Mouse (Mus musculus) thymus, adult 18-20 months (tissue): ENCODE results near the gene Sptbn4.

Source experiments
- DNase-seq, 2 experiments: peaks; one replicate each; pipeline ENCODE4 v3.0.0; 2022; ENCODE audit warnings: mixed read lengths in 2 of 2

Gene Sptbn4

GRCm38 (mm10) chr7:27323001-27323400, 124.5 kb downstream of the Sptbn4 start:
- no peak for DNase-seq

DNA sequence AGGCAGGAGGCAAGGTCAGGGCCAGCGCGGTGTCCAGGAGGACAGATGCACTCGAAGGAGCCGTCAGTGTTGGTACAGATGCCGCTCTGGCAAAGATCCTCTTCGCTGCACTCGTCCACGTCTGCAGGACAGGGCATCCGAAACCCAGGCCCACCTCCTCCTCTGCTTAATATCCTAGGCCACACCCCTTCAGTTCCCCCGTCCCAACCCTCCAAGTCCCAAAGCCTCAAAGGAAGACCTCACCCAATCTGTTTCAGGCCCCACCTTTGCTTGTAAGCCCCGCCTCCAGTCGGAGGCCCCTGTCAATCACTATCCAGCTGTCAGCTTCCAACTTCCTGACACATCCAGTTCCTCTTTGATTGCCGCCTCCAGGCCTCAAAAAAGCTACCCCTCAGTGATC, 125.2 kb downstream of the Sptbn4 start:
- no peak for DNase-seq

DNA sequence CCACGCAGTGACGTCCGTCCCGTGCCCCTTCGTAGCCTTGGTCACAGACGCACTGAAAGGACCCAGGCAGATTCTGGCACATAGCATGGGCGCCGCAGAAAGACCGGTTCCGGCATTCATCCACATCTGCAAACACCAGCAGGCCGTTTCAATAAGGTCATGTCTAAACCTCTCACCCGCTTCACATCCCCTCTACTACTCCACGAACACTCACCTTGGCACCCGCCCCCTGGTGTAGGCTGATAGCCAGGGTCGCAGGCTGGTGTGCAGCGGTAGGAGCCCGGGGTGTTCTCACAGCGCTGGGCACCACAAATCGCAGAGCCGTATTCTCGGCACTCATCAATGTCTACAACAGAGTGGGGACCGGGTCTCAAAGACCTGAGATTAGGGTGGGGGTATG, 128.1 kb downstream of the Sptbn4 start:
- no peak for DNase-seq

- DNase-seq = peak in 1 of 2 experiments; percentile 65
Measured at GRCm38 (mm10) chr7:27315958-27316357, 131.5 kb downstream of the Sptbn4 start.

DNA sequence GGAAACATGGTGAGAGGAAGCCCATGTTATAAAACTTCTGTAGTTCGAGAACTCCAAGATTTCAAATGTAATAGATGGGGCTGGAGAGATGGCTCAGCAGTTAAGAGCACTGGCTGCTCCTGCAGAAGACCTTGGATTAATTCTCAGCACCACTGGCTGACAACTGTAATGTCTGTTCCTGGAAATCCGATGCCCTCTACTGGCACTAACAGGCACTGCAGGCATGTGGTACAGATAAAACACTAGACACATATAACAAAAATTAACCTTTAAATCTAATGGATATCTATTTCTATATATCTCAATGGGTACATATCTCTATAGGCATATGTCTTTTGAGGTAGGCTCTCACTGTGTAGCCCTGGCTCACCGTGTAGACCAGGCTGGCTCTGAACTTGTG, 133.1 kb downstream of the Sptbn4 start:
- no peak for DNase-seq

GRCm38 (mm10) chr7:27311651-27312284, 135.7 kb downstream of the Sptbn4 start:
- DNase-seq = no peak

- DNase-seq = no peak
Measured at GRCm38 (mm10) chr7:27310996-27311535, 136.4 kb downstream of the Sptbn4 start.

DNA sequence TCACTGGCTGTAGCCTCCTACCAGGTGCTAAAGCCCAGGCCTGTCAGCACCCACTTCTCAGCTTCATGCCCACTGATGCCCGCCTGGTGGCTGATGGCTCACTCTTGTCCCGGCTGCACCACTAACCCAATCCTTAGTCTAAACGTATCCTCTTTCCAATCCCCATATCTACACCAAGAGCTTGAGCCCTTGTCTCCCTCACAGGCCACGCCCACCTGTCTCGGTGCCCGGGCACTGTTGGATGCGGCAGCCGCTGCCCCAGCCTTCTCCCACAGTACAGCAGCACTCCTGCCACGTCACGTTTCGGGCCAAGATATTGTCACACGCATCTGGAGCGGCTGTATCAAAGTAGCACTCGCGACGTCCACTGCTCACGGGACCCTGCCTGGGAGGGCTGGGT, 137.2 kb downstream of the Sptbn4 start:
- no peak for DNase-seq

DNA sequence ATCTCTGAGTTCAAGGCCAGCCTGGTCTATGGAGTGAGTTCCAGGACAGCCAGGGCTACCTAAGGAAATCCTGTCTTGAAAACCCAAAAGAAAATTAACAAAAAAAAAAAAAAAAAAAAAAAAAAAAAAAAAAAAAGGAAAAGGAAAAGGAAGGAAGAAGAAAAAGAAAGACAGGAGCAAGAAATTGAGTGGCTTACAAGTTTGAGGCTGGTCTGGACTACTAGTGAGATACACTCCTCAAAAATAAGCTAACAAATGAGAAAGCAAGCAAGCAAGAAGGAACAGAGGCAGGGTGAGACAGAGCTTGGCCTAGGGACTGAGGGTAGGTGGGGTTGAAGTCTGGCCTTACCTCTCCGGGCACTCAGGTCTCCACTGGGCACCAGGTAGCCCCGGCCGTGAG, 137.7 kb downstream of the Sptbn4 start:
- no peak for DNase-seq

DNA sequence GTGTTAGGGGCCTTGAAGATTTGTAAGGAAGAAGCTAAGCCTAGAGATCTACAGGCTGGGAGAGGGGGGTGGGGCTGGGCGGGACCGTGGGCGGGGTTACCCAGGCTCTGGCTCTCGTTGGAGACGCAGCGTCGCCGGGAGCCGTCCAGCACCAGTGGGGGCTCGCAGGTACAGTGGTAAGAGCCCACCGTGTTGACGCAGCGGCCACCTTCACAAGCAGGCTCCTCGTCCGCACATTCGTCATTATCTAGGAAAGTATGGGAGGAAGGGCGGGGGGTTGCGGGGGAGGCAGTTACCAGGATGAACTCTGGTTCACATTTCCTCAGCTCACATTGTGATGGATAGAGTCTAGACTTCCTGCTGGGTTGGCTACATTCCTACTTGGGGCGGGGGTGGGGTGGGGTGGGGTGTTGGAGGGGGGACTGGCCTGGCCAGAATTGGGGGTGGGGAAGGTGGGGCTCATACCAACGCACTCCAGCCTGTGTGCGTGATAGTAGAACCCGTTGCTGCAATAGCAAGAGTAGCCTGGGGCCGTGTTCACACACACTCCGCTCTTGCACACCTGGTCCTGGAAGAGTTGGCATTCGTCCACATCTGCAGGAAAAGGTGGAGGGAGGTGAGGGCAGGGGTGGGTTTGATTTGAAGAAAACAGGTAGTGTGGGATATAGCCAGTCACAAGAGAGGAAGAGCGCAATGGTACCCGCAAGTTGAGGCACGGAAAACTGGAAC, 138.5 kb downstream of the Sptbn4 start:
- DNase-seq = no peak

DNA sequence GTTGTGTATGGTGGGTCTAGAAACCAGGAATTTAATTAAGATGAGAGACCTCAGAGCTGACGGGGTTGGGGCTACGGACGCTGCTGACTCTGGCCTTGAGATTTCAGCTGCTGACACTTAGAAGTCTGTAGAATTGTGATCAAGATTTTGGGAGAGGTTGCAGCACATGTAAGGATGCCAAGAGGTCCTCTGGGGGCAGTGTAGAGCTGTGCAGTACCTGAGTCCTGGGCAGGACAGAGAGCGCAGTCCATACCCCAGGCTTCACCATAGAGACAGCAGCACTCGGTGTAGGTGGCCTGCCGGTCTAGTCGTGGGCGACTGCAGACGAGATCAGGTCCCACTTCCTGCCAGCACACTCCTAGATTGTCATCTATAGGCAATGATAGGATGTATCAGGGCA, 139.9 kb downstream of the Sptbn4 start:
- DNase-seq = no peak
